In genomic region chr3:96220765-96221639, GRCm38 (mm10) we compare ENCODE assay signal across 8 mouse cellular contexts. TPM values are rescaled to one million over a fixed set of nuclear protein-coding genes. Genes with fewer than 3 reads are reported as not detected.
DNase-seq lines count a peak whose midpoint lies in the region; ATAC-seq and TF ChIP-seq lines count a peak whose summit lies in the region.

TSS of gene Hist2h2ac (minus strand) at chr3:96220880.
TSS of gene Hist2h2be (plus strand) at chr3:96221119.

- H3K4me2 ChIP-seq in embryonic facial prominence, embryonic 15.5 days (replicated peaks): peak within 1 kb of the TSS; percentile 69
- H3K4me2 ChIP-seq in limb, embryonic 12.5 days: peak within 1 kb of the TSS; percentile 80
- peak within 1 kb of the TSS; percentile 60 for H3K4me2 ChIP-seq in midbrain, embryonic 14.5 days (ENCODE audit: low read length)

- ATAC-seq in embryonic facial prominence, embryonic 15.5 days (ENCODE audit: insufficient number of reproducible peaks, low FRiP score, low TSS enrichment, low read depth): peak; percentile 88
- peak; percentile 89 for ATAC-seq in limb, embryonic 12.5 days (ENCODE audit: insufficient number of reproducible peaks, insufficient read depth, low FRiP score, low TSS enrichment, low read depth)
- ATAC-seq in midbrain, embryonic 14.5 days (ENCODE audit: low FRiP score, low TSS enrichment): peak; percentile 75

- H3K27me3 ChIP-seq in embryonic facial prominence, embryonic 15.5 days: no peaks in the 10 kb centered on the region
- no peaks in the 10 kb centered on the region for H3K27me3 ChIP-seq in limb, embryonic 12.5 days
- no peaks in the 10 kb centered on the region for H3K27me3 ChIP-seq in midbrain, embryonic 14.5 days (ENCODE audit: control insufficient read depth, insufficient read depth, low read length)

- H3K9ac ChIP-seq in embryonic facial prominence, embryonic 15.5 days: peak within 1 kb of the TSS; percentile 76
- peak within 1 kb of the TSS; percentile 87 for H3K9ac ChIP-seq in limb, embryonic 12.5 days (replicated peaks)
- H3K9ac ChIP-seq in midbrain, embryonic 14.5 days (replicated peaks; ENCODE audit: low read length): peak within 1 kb of the TSS; percentile 61

- 0 out of 2 replicates have a peak, but pooled peaks have one; percentile 85 for TF ChIP-seq POLR2A in bone marrow macrophage, adult 2 months (IDR thresholded peaks at IDR 0.05; ENCODE audit: borderline replicate concordance, low read depth, low read length)

- no peaks in the 10 kb centered on the region for H3K9me3 ChIP-seq in embryonic facial prominence, embryonic 15.5 days (replicated peaks)
- no peaks in the 10 kb centered on the region for H3K9me3 ChIP-seq in limb, embryonic 12.5 days
- H3K9me3 ChIP-seq in midbrain, embryonic 14.5 days (ENCODE audit: control insufficient read depth, low read length): no peaks in the 10 kb centered on the region

- peak; percentile 94 for DNase-seq in A20 (ENCODE audit: low read depth, low spot score)
- DNase-seq in heart, adult 8-10 months (ENCODE audit: low spot score): peak; percentile 96
- peak; percentile 94 to 96 for DNase-seq in kidney, adult 8-10 months
- peak; percentile 82 for DNase-seq in midbrain, embryonic 14.5 days
- DNase-seq in spleen, adult 18-20 months: peak; percentile 74 to 80

- peak within 1 kb of the TSS; percentile 94 for H3K27ac ChIP-seq in bone marrow macrophage, adult 2 months (ENCODE audit: insufficient read depth, low read depth, low read length)
- peak within 1 kb of the TSS; percentile 100 for H3K27ac ChIP-seq in embryonic facial prominence, embryonic 15.5 days (replicated peaks)
- H3K27ac ChIP-seq in limb, embryonic 12.5 days: peak within 1 kb of the TSS; percentile 99
- peak within 1 kb of the TSS; percentile 94 for H3K27ac ChIP-seq in midbrain, embryonic 14.5 days (replicated peaks; ENCODE audit: low read depth, low read length)

- peak within 1 kb of the TSS; percentile 83 for H3K4me3 ChIP-seq in bone marrow macrophage, adult 2 months (ENCODE audit: insufficient read depth, low read length)
- peak within 1 kb of the TSS; percentile 65 for H3K4me3 ChIP-seq in embryonic facial prominence, embryonic 15.5 days (replicated peaks)
- peak within 1 kb of the TSS; percentile 59 for H3K4me3 ChIP-seq in limb, embryonic 12.5 days (replicated peaks)
- peak within 1 kb of the TSS; percentile 53 for H3K4me3 ChIP-seq in midbrain, embryonic 14.5 days (replicated peaks; ENCODE audit: low read depth, low read length)

- under 1% methylated on average over 43 of the region's 43 CpGs for WGBS in embryonic facial prominence, embryonic 15.5 days
- under 1% methylated on average over 43 of the region's 43 CpGs for WGBS in limb, embryonic 12.5 days
- WGBS in midbrain, embryonic 14.5 days: under 1% methylated on average over 43 of the region's 43 CpGs

- H3K36me3 ChIP-seq in embryonic facial prominence, embryonic 15.5 days: no peaks in the 10 kb centered on the region
- H3K36me3 ChIP-seq in limb, embryonic 12.5 days: no peaks in the 10 kb centered on the region
- H3K36me3 ChIP-seq in midbrain, embryonic 14.5 days (ENCODE audit: control insufficient read depth, insufficient read depth, low read length): no peaks in the 10 kb centered on the region

- TF ChIP-seq CTCF in bone marrow macrophage, adult 2 months (IDR thresholded peaks at IDR 0.05; ENCODE audit: low read depth, low read length): no peak

- H3K4me1 ChIP-seq in bone marrow macrophage, adult 2 months (ENCODE audit: control insufficient read depth, insufficient read depth, low read length): peaks cover 27% of the 10 kb centered on the region
- peaks cover 31% of the 10 kb centered on the region for H3K4me1 ChIP-seq in embryonic facial prominence, embryonic 15.5 days
- H3K4me1 ChIP-seq in limb, embryonic 12.5 days (replicated peaks): peaks cover 36% of the 10 kb centered on the region
- peaks cover 22% of the 10 kb centered on the region for H3K4me1 ChIP-seq in midbrain, embryonic 14.5 days (ENCODE audit: control insufficient read depth, insufficient read depth, low read length)

RNA-seq across cellular contexts. Expression of gene Hist2h2ac, which starts in this region (rescaled TPM):
- polyA plus RNA-seq in bone marrow macrophage, adult 2 months (2012; ENCODE audit: insufficient read depth, insufficient read length, missing spikeins): not detected in 2 replicates
- 5.8 and 10.1 TPM in 2 replicates for polyA plus RNA-seq in embryonic facial prominence, embryonic 15.5 days (2015; fragmentation: Nextera tagmentation; extraction: Ambion mirVana)
- 10 to 100 TPM; 17.5 to 26.5 (median 24.3) TPM for total RNA-seq in heart, adult 8-10 months (2022)
- 13.1 and 17.7 TPM in 2 replicates for polyA plus RNA-seq in limb, embryonic 12.5 days (2016; fragmentation: Nextera tagmentation; extraction: Ambion mirVana)
- 1.7 and 2.8 TPM in 2 replicates for polyA plus RNA-seq in midbrain, embryonic 14.5 days (2014; fragmentation: Nextera tagmentation; extraction: Ambion mirVana)

RNA-seq across cellular contexts. Expression of gene Hist2h2be, which starts in this region (rescaled TPM):
- polyA plus RNA-seq in bone marrow macrophage, adult 2 months (2012; ENCODE audit: insufficient read depth, insufficient read length, missing spikeins): 13.0 and 13.9 TPM in 2 replicates
- polyA plus RNA-seq in embryonic facial prominence, embryonic 15.5 days (2015; fragmentation: Nextera tagmentation; extraction: Ambion mirVana): 9.8 and 13.5 TPM in 2 replicates
- total RNA-seq in heart, adult 8-10 months (2022): 10 to 100 TPM in 2 of 4 experiments, 1 to 10 TPM in 2; 8.3 to 10.2 (median 9.8) TPM
- 9.9 and 10.4 TPM in 2 replicates for polyA plus RNA-seq in limb, embryonic 12.5 days (2016; fragmentation: Nextera tagmentation; extraction: Ambion mirVana)
- polyA plus RNA-seq in midbrain, embryonic 14.5 days (2014; fragmentation: Nextera tagmentation; extraction: Ambion mirVana): 4.8 and 5.9 TPM in 2 replicates

Comparison
In these comparisons a context has a peak if more than half of its experiments do, and no peak if none do; other contexts are left out.
1. Peak in every context shown above with its lines: DNase-seq, ATAC-seq, H3K4me3 ChIP-seq and H3K27ac ChIP-seq.